Mouse (Mus musculus): ENCODE measurements around the gene Mcm5. TPM values are rescaled to one million over a fixed set of nuclear protein-coding genes. Genes with fewer than 3 reads are reported as not detected.
A peak's percentile ranks its signal among the peaks of the same experiment; 100 is the strongest.

Gene Mcm5
- polyA plus RNA-seq, 2 experiments: 125 to 159 TPM

GRCm38 (mm10) chr8:75086002-75086401 is 23.4 kb upstream of the Mcm5 start:
- Histone ChIP-seq H3K4me2 (replicated peaks; ENCODE audit: low read depth, low read length, severe bottlenecking) (no peak overlapping the region), H3K9me3 (ENCODE audit: control insufficient read depth, low read length) (no peaks in the 10 kb centered on the region), H3K9ac (ENCODE audit: low read depth, low read length, severe bottlenecking) (no peak overlapping the region), H3K27me3 (ENCODE audit: control insufficient read depth, insufficient read depth, low read length) (no peaks in the 10 kb centered on the region), H3K36me3 (ENCODE audit: control insufficient read depth, insufficient read depth, low read length) (no peaks in the 10 kb centered on the region), H3K4me3 (replicated peaks; ENCODE audit: low read length) (no peak overlapping the region), H3K27ac (replicated peaks; ENCODE audit: low read depth, low read length) (no peak overlapping the region), H3K4me1 (ENCODE audit: control insufficient read depth, insufficient read depth, low read length) (peaks cover 4% of the 10 kb centered on the region; the same call in 1 of the 2 replicates)
- 82% methylated on average over 2 of the region's 2 CpGs for WGBS
- no peak for ATAC-seq (ENCODE audit: low FRiP score, low read depth)
- no peak for DNase-seq (ENCODE audit: low spot score)
- no peak for TF ChIP-seq POLR2A (IDR thresholded peaks at IDR 0.05; ENCODE audit: borderline replicate concordance, extremely low read depth, insufficient read depth, insufficient read length)

GRCm38 (mm10) chr8:75087127-75087526 is 22.2 kb upstream of the Mcm5 start:
- DNase-seq (ENCODE audit: low spot score) (no peak), ATAC-seq (ENCODE audit: low FRiP score, low read depth) (no peak)
- Histone ChIP-seq H3K9ac (ENCODE audit: low read depth, low read length, severe bottlenecking) (no peak overlapping the region), H3K27me3 (ENCODE audit: control insufficient read depth, insufficient read depth, low read length) (no peaks in the 10 kb centered on the region), H3K36me3 (ENCODE audit: control insufficient read depth, insufficient read depth, low read length) (no peaks in the 10 kb centered on the region), H3K27ac (replicated peaks; ENCODE audit: low read depth, low read length) (no peak overlapping the region), H3K4me1 (ENCODE audit: control insufficient read depth, insufficient read depth, low read length) (peaks cover 4% of the 10 kb centered on the region; the same call in 1 of the 2 replicates), H3K9me3 (ENCODE audit: control insufficient read depth, low read length) (no peaks in the 10 kb centered on the region), H3K4me2 (replicated peaks; ENCODE audit: low read depth, low read length, severe bottlenecking) (no peak overlapping the region), H3K4me3 (replicated peaks; ENCODE audit: low read length) (no peak overlapping the region)
- TF ChIP-seq POLR2A (IDR thresholded peaks at IDR 0.05; ENCODE audit: borderline replicate concordance, extremely low read depth, insufficient read depth, insufficient read length): no peak

- Histone ChIP-seq H3K27me3 (ENCODE audit: control insufficient read depth, insufficient read depth, low read length) (no peaks in the 10 kb centered on the region), H3K9me3 (ENCODE audit: control insufficient read depth, low read length) (no peaks in the 10 kb centered on the region), H3K4me3 (replicated peaks; ENCODE audit: low read length) (no peak overlapping the region; the same call in 1 of the 2 replicates), H3K9ac (ENCODE audit: low read depth, low read length, severe bottlenecking) (peak overlapping the region; percentile 38; the same call in 1 of the 2 replicates), H3K36me3 (ENCODE audit: control insufficient read depth, insufficient read depth, low read length) (no peaks in the 10 kb centered on the region), H3K27ac (replicated peaks; ENCODE audit: low read depth, low read length) (peak overlapping the region; percentile 15; the same call in 1 of the 2 replicates), H3K4me2 (replicated peaks; ENCODE audit: low read depth, low read length, severe bottlenecking) (peak overlapping the region; percentile 20; the same call in 1 of the 2 replicates), H3K4me1 (ENCODE audit: control insufficient read depth, insufficient read depth, low read length) (peaks cover 3% of the 10 kb centered on the region; the same call in 1 of the 2 replicates)
- DNase-seq (ENCODE audit: low spot score) (peak; percentile 91), ATAC-seq (ENCODE audit: low FRiP score, low read depth) (peak; percentile 67)
- TF ChIP-seq POLR2A (IDR thresholded peaks at IDR 0.05; ENCODE audit: borderline replicate concordance, extremely low read depth, insufficient read depth, insufficient read length): no peak
- WGBS: 17% methylated on average over 6 of the region's 6 CpGs
Measured at GRCm38 (mm10) chr8:75088989-75089881, 20.1 kb upstream of the Mcm5 start.

- DNase-seq (ENCODE audit: low spot score) (no peak), ATAC-seq (ENCODE audit: low FRiP score, low read depth) (no peak)
- Histone ChIP-seq H3K9ac (ENCODE audit: low read depth, low read length, severe bottlenecking) (no peak overlapping the region), H3K4me3 (replicated peaks; ENCODE audit: low read length) (no peak overlapping the region), H3K27ac (replicated peaks; ENCODE audit: low read depth, low read length) (no peak overlapping the region), H3K27me3 (ENCODE audit: control insufficient read depth, insufficient read depth, low read length) (no peaks in the 10 kb centered on the region), H3K4me2 (replicated peaks; ENCODE audit: low read depth, low read length, severe bottlenecking) (no peak overlapping the region), H3K4me1 (ENCODE audit: control insufficient read depth, insufficient read depth, low read length) (peaks cover 3% of the 10 kb centered on the region; the same call in 1 of the 2 replicates), H3K36me3 (ENCODE audit: control insufficient read depth, insufficient read depth, low read length) (no peaks in the 10 kb centered on the region), H3K9me3 (ENCODE audit: control insufficient read depth, low read length) (no peaks in the 10 kb centered on the region)
- 86% methylated on average over 4 of the region's 4 CpGs for WGBS
- no peak for TF ChIP-seq POLR2A (IDR thresholded peaks at IDR 0.05; ENCODE audit: borderline replicate concordance, extremely low read depth, insufficient read depth, insufficient read length)
Measured at GRCm38 (mm10) chr8:75090781-75091365, 18.5 kb upstream of the Mcm5 start.

GRCm38 (mm10) chr8:75093399-75094156 is 15.8 kb upstream of the Mcm5 start, which contains the start of gene Hmox1:
Gene Hmox1, plus strand, starts transcription at chr8:75093621.
- ATAC-seq (ENCODE audit: low FRiP score, low read depth) (peak; percentile 90), DNase-seq (ENCODE audit: low spot score) (peak; percentile 92)
- peak within 1 kb of the TSS; percentile 59 for H3K4me3 ChIP-seq (replicated peaks; ENCODE audit: low read length)
- peaks cover 10% of the 10 kb centered on the region; the same call in 1 of the 2 replicates for H3K36me3 ChIP-seq (ENCODE audit: control insufficient read depth, insufficient read depth, low read length)
- peak; percentile 82; the same call in 1 of the 2 replicates for TF ChIP-seq POLR2A (IDR thresholded peaks at IDR 0.05; ENCODE audit: borderline replicate concordance, extremely low read depth, insufficient read depth, insufficient read length)
- peak within 1 kb of the TSS; percentile 68 for H3K4me2 ChIP-seq (replicated peaks; ENCODE audit: low read depth, low read length, severe bottlenecking)
- peaks cover 3% of the 10 kb centered on the region; the same call in 1 of the 2 replicates for H3K4me1 ChIP-seq (ENCODE audit: control insufficient read depth, insufficient read depth, low read length)
- no peak within 1 kb of the TSS; the same call in 1 of the 2 replicates for H3K27ac ChIP-seq (replicated peaks; ENCODE audit: low read depth, low read length)
- H3K27me3 ChIP-seq (ENCODE audit: control insufficient read depth, insufficient read depth, low read length): no peaks in the 10 kb centered on the region
- 2% methylated on average over 36 of the region's 36 CpGs for WGBS
- no peaks in the 10 kb centered on the region for H3K9me3 ChIP-seq (ENCODE audit: control insufficient read depth, low read length)
- peak within 1 kb of the TSS; percentile 67 for H3K9ac ChIP-seq (ENCODE audit: low read depth, low read length, severe bottlenecking)

Data from limb, embryonic 14.5 days (tissue).